Mouse (Mus musculus) kidney, adult 10 weeks (tissue): ENCODE data around the gene Depp1. TPM values are rescaled to one million over a fixed set of nuclear protein-coding genes. Genes with fewer than 3 reads are reported as not detected.

Source experiments
- polyA plus RNA-seq: library from polyadenylated mRNA; stranded (reverse); fragments of 350-450 nt; fragmentation: Illumina TruSeq; extraction: RNeasy Lipid Tissue Mini Kit (QIAGEN cat#74804); gene quantifications from one replicate; pipeline ENCODE4 v1.2.3, GENCODE M21; 2014; ENCODE audit warnings: low read depth, low replicate concordance

Gene Depp1
- polyA plus RNA-seq, result 1.2 TPM

DNA sequence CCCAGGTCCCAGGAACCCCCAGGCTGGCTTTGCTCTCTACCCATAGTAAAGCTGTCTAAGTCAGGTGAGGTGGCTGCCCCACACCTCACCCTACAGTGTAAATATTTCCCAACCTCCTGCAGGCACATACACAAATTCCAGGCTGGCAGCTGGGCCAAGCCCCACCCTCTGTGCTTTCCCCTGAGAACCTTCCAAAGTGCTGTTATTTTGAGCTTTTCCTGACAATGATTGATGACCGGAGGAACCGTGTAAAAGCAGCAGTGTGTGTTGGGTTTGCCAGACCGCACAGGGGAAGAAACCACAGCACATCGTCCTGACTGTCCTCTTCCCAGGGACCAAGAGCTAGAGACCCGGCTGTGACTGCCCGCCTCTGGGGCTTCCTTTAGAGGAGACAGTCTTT is at the start of gene Depp1:
Depp1 (plus strand) TSS at position 204 of the 400 bp plus-strand sequence.

DNA sequence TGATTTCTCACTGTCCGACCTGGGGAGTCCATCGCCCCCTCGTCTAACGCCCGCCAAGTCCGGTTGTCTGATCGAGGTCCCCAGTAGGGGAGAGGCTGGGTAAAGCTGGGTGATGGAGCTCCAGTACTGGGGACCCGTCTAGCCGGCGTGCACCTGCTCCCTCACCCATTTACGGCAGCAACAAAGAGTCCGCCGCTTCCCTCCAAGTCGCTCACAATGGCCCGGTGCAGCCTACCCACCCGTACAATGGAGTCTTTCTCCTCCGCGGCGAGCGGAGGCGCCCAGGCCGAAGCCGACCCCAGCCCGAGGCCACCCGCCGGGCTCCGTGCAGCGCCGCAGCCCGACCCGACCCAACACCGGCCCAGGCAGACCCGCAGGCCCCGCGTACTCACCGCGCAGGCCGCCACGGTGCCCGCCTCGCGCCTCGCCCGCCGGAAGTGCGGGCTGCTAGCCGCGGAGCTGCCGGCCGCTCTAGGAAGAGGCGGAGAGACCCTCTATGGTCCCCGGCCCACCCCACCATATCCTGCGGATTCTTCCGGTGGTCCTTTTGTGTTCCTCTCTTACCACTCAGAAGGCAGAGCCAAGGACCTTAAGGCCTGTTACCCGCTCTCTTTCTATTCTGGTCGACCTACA is 21.8 kb upstream of the Depp1 start, which contains the start of gene Zfp422:
Zfp422 (minus strand) TSS at position 461 of the 633 bp plus-strand sequence.

DNA sequence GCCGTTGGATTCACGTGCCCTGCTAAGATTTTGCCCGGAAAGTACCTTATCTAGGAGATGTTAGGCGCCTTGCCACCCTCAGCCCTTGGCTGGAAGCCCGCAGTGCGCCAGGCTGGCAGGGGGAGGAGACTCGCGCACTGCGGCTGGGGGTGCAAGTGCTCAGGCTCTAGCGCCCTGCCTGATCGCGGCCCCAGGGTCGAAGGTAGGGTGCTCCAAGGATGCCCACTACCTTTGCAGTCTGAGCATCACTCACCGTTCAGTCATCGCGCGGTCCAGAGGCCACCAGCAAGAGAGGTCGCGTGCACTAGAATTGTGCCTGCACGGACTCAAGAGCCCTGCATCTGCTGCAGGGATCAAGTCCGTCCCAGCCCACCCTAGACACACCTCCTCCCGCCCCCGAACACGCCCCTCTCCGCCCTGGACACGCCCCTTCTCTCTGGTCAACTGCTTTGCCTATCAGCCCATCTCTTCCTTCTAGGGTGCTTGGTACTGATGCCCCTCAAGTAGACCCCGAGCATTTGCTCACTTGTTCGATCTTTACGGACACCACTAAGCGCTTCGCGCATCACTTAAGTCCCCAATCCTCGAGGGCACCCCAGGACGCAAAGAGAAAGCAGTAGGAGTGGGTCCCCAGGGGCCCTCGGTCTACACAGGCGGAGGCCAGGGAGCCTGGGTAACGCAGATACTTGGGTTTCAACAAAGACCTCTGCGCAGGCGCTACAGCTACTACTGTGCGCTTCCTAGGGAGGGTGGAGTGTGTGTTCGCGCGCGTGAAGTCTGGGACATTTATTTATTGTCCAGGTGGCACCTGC is 23.3 kb downstream of the Depp1 start, which contains the start of gene Rassf4:
Rassf4 (minus strand) TSS at position 482 of the 812 bp plus-strand sequence.

Other genes with a start within 250 kb of the Depp1 start
- gene Alox5, start 189.4 kb upstream of the Depp1 start, polyA plus RNA-seq, result 0.57 TPM
- not detected for gene Olfr211, start 161.5 kb upstream of the Depp1 start, polyA plus RNA-seq
- not detected for gene Olfr212, start 144.1 kb upstream of the Depp1 start, polyA plus RNA-seq
- not detected for gene Olfr213, start 112.2 kb upstream of the Depp1 start, polyA plus RNA-seq
- not detected for gene Gm5580, start 99.5 kb upstream of the Depp1 start, polyA plus RNA-seq
- not detected for gene Olfr214, start 96.4 kb upstream of the Depp1 start, polyA plus RNA-seq
- not detected for gene Olfr215, start 66.4 kb upstream of the Depp1 start, polyA plus RNA-seq
- 68.3 TPM for gene Zfp422, start 21.6 kb upstream of the Depp1 start, polyA plus RNA-seq
- gene Rassf4, start 23.3 kb downstream of the Depp1 start, polyA plus RNA-seq, result 2.0 TPM
- gene Tmem72, start 66.3 kb downstream of the Depp1 start, polyA plus RNA-seq, result 24.4 TPM